Mouse (Mus musculus) right cerebral cortex, postnatal 25 days (tissue): Measurements from ENCODE around the gene Olfr624.
"Not testable (repeated sequence)": the region's sequence is repeated elsewhere in the genome, so short reads cannot be mapped to it uniquely, and the experiment has no call there.

ENCODE experiments used
- DNase-seq: peaks from one replicate; pipeline ENCODE4 v3.0.0; 2022

Gene Olfr624

GRCm38 (mm10) chr7:103671091-103671490 lies at the start of gene Olfr624:
Gene Olfr624 (minus strand): TSS chr7:103671191.
- DNase-seq: no peak

- not testable (repeated sequence) for DNase-seq
These were observed 45.4 kb upstream of the Olfr624 start for GRCm38 (mm10) chr7:103716398-103716797.

GRCm38 (mm10) chr7:103714371-103714770 lies 43.4 kb upstream of the Olfr624 start, which contains the start of gene Olfr243:
Gene Olfr243 (plus strand): TSS chr7:103714671.
- no peak for DNase-seq

- DNase-seq: no peak
These were observed 41.0 kb upstream of the Olfr624 start for GRCm38 (mm10) chr7:103712024-103712423.

GRCm38 (mm10) chr7:103699469-103699868 lies 28.5 kb upstream of the Olfr624 start:
- DNase-seq: no peak

GRCm38 (mm10) chr7:103682420-103682819 lies 11.4 kb upstream of the Olfr624 start, which contains the start of gene Olfr625-ps1:
Gene Olfr625-ps1 (plus strand): TSS chr7:103682720.
- DNase-seq: no peak

GRCm38 (mm10) chr7:103663598-103663997 lies 7.4 kb downstream of the Olfr624 start, which contains the start of gene Olfr623:
Gene Olfr623 (minus strand): TSS chr7:103663698.
- DNase-seq: no peak

- DNase-seq: no peak
These were observed 26.9 kb downstream of the Olfr624 start for GRCm38 (mm10) chr7:103644070-103644469.

- DNase-seq: no peak
These were observed 28.4 kb downstream of the Olfr624 start, which contains the start of gene Olfr622 for GRCm38 (mm10) chr7:103642602-103643001. Gene Olfr622 (minus strand): TSS chr7:103642702.

- DNase-seq: no peak
These were observed 34.2 kb downstream of the Olfr624 start for GRCm38 (mm10) chr7:103636795-103637194.
